ENCODE assay signal across 8 mouse cellular contexts in genomic region chr1:55193316-55193715, GRCm38 (mm10). TPM values are rescaled to one million over a fixed set of nuclear protein-coding genes. Genes with fewer than 3 reads are reported as not detected.
DNase-seq lines count a peak whose midpoint lies in the region; ATAC-seq and TF ChIP-seq lines count a peak whose summit lies in the region.

No protein-coding gene starts in this region.

- intact Hi-C loops in heart, postnatal 36 days (cut with DNase I): loop anchor here (5.0 kb wide), 2 partner anchors 44 to 169 kb away; partner anchors contain the start of genes Boll and Mars2

- H3K27me3 ChIP-seq in midbrain, embryonic 11.5 days (ENCODE audit: control insufficient read depth, insufficient read depth, low read length): no peaks in the 10 kb centered on the region; the same call in 1 of the 2 replicates
- peaks cover 37% of the 10 kb centered on the region for H3K27me3 ChIP-seq in midbrain, embryonic 10.5 days (ENCODE audit: low read depth, poor library complexity, severe bottlenecking)
- no peaks in the 10 kb centered on the region for H3K27me3 ChIP-seq in limb, embryonic 11.5 days (ENCODE audit: control insufficient read depth, insufficient read depth, low read length)
- H3K27me3 ChIP-seq in neural tube, embryonic 12.5 days (replicated peaks): no peaks in the 10 kb centered on the region

- ATAC-seq in midbrain, embryonic 11.5 days (ENCODE audit: low FRiP score): 0 out of 2 replicates have a peak, but pooled peaks have one; percentile 26
- peak; percentile 84 for ATAC-seq in limb, embryonic 11.5 days (ENCODE audit: insufficient number of reproducible peaks, low FRiP score, low TSS enrichment, low read depth)
- peak; percentile 49 for ATAC-seq in neural tube, embryonic 12.5 days (ENCODE audit: low FRiP score, low read depth)

- peaks cover 20% of the 10 kb centered on the region for H3K4me1 ChIP-seq in midbrain, embryonic 11.5 days (ENCODE audit: control insufficient read depth, insufficient read depth, low read length)
- H3K4me1 ChIP-seq in midbrain, embryonic 10.5 days: peaks cover 50% of the 10 kb centered on the region
- H3K4me1 ChIP-seq in embryonic fibroblast, embryonic 13.5 days (ENCODE audit: control insufficient read depth, insufficient read depth, low read length): peaks cover 7% of the 10 kb centered on the region
- peaks cover 15% of the 10 kb centered on the region; the same call in 1 of the 2 replicates for H3K4me1 ChIP-seq in limb, embryonic 11.5 days (ENCODE audit: control insufficient read depth, insufficient read depth, low read length)
- peaks cover 14% of the 10 kb centered on the region for H3K4me1 ChIP-seq in neural tube, embryonic 12.5 days

- no peak for DNase-seq in midbrain, embryonic 11.5 days (ENCODE audit: low spot score, missing footprints)
- DNase-seq in midbrain, embryonic 10.5 days (ENCODE audit: low spot score): no peak
- peak; percentile 43 to 57 for DNase-seq in heart, postnatal 36 days
- DNase-seq in limb, embryonic 11.5 days (ENCODE audit: low spot score): peak; percentile 76
- no peak for DNase-seq in cerebellum, adult 11-12 months
- DNase-seq in cerebellum, adult 9-10 months: no peak

- no peak overlapping the region for H3K4me3 ChIP-seq in midbrain, embryonic 11.5 days (ENCODE audit: low read depth, low read length)
- no peak overlapping the region for H3K4me3 ChIP-seq in midbrain, embryonic 10.5 days
- H3K4me3 ChIP-seq in embryonic fibroblast, embryonic 13.5 days (ENCODE audit: insufficient read depth, low read length): no peak overlapping the region
- H3K4me3 ChIP-seq in limb, embryonic 11.5 days (ENCODE audit: low read depth, low read length): no peak overlapping the region
- H3K4me3 ChIP-seq in neural tube, embryonic 12.5 days: no peak overlapping the region

- no peak overlapping the region for H3K9ac ChIP-seq in midbrain, embryonic 11.5 days (ENCODE audit: low read length)
- no peak overlapping the region for H3K9ac ChIP-seq in limb, embryonic 11.5 days (ENCODE audit: low read length)
- H3K9ac ChIP-seq in neural tube, embryonic 12.5 days: no peak overlapping the region

- no peak for TF ChIP-seq CTCF in embryonic fibroblast, embryonic 13.5 days (IDR thresholded peaks at IDR 0.05; ENCODE audit: borderline replicate concordance, insufficient read depth, low read length)

- H3K36me3 ChIP-seq in midbrain, embryonic 11.5 days (ENCODE audit: control insufficient read depth, insufficient read depth, low read length): no peaks in the 10 kb centered on the region
- no peaks in the 10 kb centered on the region for H3K36me3 ChIP-seq in midbrain, embryonic 10.5 days
- peaks cover 6% of the 10 kb centered on the region; the same call in 1 of the 2 replicates for H3K36me3 ChIP-seq in limb, embryonic 11.5 days (ENCODE audit: control insufficient read depth, insufficient read depth, low read length)
- H3K36me3 ChIP-seq in neural tube, embryonic 12.5 days: no peaks in the 10 kb centered on the region

- no peaks in the 10 kb centered on the region for H3K9me3 ChIP-seq in midbrain, embryonic 11.5 days (ENCODE audit: control insufficient read depth, low read length)
- H3K9me3 ChIP-seq in midbrain, embryonic 10.5 days (replicated peaks): no peaks in the 10 kb centered on the region
- H3K9me3 ChIP-seq in limb, embryonic 11.5 days (ENCODE audit: control insufficient read depth, low read length): no peaks in the 10 kb centered on the region
- H3K9me3 ChIP-seq in neural tube, embryonic 12.5 days: no peaks in the 10 kb centered on the region

- no peak overlapping the region for H3K4me2 ChIP-seq in midbrain, embryonic 11.5 days
- H3K4me2 ChIP-seq in limb, embryonic 11.5 days (ENCODE audit: low read depth, severe bottlenecking): no peak overlapping the region
- no peak overlapping the region for H3K4me2 ChIP-seq in neural tube, embryonic 12.5 days (replicated peaks)

- no peak for TF ChIP-seq POLR2A in embryonic fibroblast, embryonic 13.5 days (IDR thresholded peaks at IDR 0.05; ENCODE audit: low read depth, low read length)

- 51% methylated on average over 2 of the region's 2 CpGs for WGBS in midbrain, embryonic 11.5 days
- 61% methylated on average over 2 of the region's 2 CpGs for WGBS in midbrain, embryonic 10.5 days
- WGBS in limb, embryonic 11.5 days: 21% methylated on average over 2 of the region's 2 CpGs
- 47% methylated on average over 2 of the region's 2 CpGs for WGBS in neural tube, embryonic 12.5 days

- H3K27ac ChIP-seq in midbrain, embryonic 11.5 days (ENCODE audit: low read depth, low read length): no peak overlapping the region
- H3K27ac ChIP-seq in midbrain, embryonic 10.5 days (replicated peaks): no peak overlapping the region
- H3K27ac ChIP-seq in embryonic fibroblast, embryonic 13.5 days (ENCODE audit: insufficient read depth, low read length): peak overlapping the region; percentile 48; the same call in 1 of the 2 replicates
- H3K27ac ChIP-seq in limb, embryonic 11.5 days (replicated peaks; ENCODE audit: low read depth, low read length): peak overlapping the region; percentile 53; the same call in 1 of the 2 replicates
- no peak overlapping the region for H3K27ac ChIP-seq in neural tube, embryonic 12.5 days

RNA-seq across cellular contexts. Expression of gene Rftn2, which starts 33.3 kb away (rescaled TPM):
- 6.4 and 7.3 TPM in 2 replicates for polyA plus RNA-seq in midbrain, embryonic 11.5 days (2014; fragmentation: Nextera tagmentation; extraction: Ambion mirVana)
- polyA plus RNA-seq in midbrain, embryonic 10.5 days (2016; fragmentation: Nextera tagmentation; extraction: Ambion mirVana): 5.8 TPM in 2 replicates
- 10.4 and 14.3 TPM in 2 replicates for polyA plus RNA-seq in embryonic fibroblast, embryonic 13.5 days (2011; ENCODE audit: insufficient read length, low read depth, missing spikeins)
- 10 to 100 TPM; 12.7 to 13.9 TPM for total RNA-seq in heart, postnatal 36 days (2021)
- 26.7 and 30.0 TPM in 2 replicates for polyA plus RNA-seq in limb, embryonic 11.5 days (2014; fragmentation: Nextera tagmentation; extraction: Ambion mirVana)
- polyA plus RNA-seq in neural tube, embryonic 12.5 days (2016; fragmentation: Nextera tagmentation; extraction: Ambion mirVana): 11.7 and 12.5 TPM in 2 replicates

RNA-seq across cellular contexts. Expression of gene Mars2, which starts 43.7 kb away (rescaled TPM):
- polyA plus RNA-seq in midbrain, embryonic 11.5 days (2014; fragmentation: Nextera tagmentation; extraction: Ambion mirVana): 2.8 and 2.9 TPM in 2 replicates
- 2.8 and 3.2 TPM in 2 replicates for polyA plus RNA-seq in midbrain, embryonic 10.5 days (2016; fragmentation: Nextera tagmentation; extraction: Ambion mirVana)
- polyA plus RNA-seq in embryonic fibroblast, embryonic 13.5 days (2011; ENCODE audit: insufficient read length, low read depth, missing spikeins): 3.4 and 3.5 TPM in 2 replicates
- total RNA-seq in heart, postnatal 36 days (2021): 1 to 10 TPM; 4.6 to 4.9 TPM
- polyA plus RNA-seq in limb, embryonic 11.5 days (2014; fragmentation: Nextera tagmentation; extraction: Ambion mirVana): 2.4 and 2.8 TPM in 2 replicates
- polyA plus RNA-seq in neural tube, embryonic 12.5 days (2016; fragmentation: Nextera tagmentation; extraction: Ambion mirVana): 3.1 and 3.3 TPM in 2 replicates

Comparison
In these comparisons a context has a peak if more than half of its experiments do, and no peak if none do; other contexts are left out.
1. ATAC-seq: peak in every context shown above with its lines; median percentile 84 in limb, embryonic 11.5 days; 49 in neural tube, embryonic 12.5 days; 26 in midbrain, embryonic 11.5 days.
2. DNase-seq: peak in heart, postnatal 36 days (2 of 2) and limb, embryonic 11.5 days (single experiment); none in midbrain, embryonic 11.5 days (single experiment), midbrain, embryonic 10.5 days (single experiment), cerebellum, adult 11-12 months (single experiment) and cerebellum, adult 9-10 months (single experiment).
3. H3K27ac ChIP-seq: peak in embryonic fibroblast, embryonic 13.5 days (single experiment) and limb, embryonic 11.5 days (single experiment); none in midbrain, embryonic 11.5 days (single experiment), midbrain, embryonic 10.5 days (single experiment) and neural tube, embryonic 12.5 days (single experiment).